Mouse (Mus musculus) hindbrain, embryonic 10.5 days (tissue): Measurements from ENCODE around the gene Eps8l2. TPM values are rescaled to one million over a fixed set of nuclear protein-coding genes. Genes with fewer than 3 reads are reported as not detected.

Experiments used
- DNase-seq: peaks from one replicate; pipeline ENCODE4 v3.0.0-alpha.2; 2017; ENCODE audit warnings: low spot score
- H3K27ac ChIP-seq: fragments of 300-500 bp; sonication (generic); 2 replicates; pipeline ENCODE4 v1.5.1; 2016; ENCODE audit warnings: mild to moderate bottlenecking, moderate library complexity
- H3K27me3 ChIP-seq: fragments of 300-500 bp; sonication (generic); 2 replicates; pipeline ENCODE4 v1.6.1; 2016; ENCODE audit warnings: mild to moderate bottlenecking; ENCODE audit not compliant: poor library complexity, insufficient read depth, severe bottlenecking
- H3K36me3 ChIP-seq: fragments of 300-500 bp; sonication (generic); 2 replicates; pipeline ENCODE4 v1.6.1; 2016; ENCODE audit warnings: mild to moderate bottlenecking, moderate library complexity
- H3K4me1 ChIP-seq: fragments of 300-500 bp; sonication (generic); replicated peaks from 2 replicates; pipeline ENCODE4 v1.6.1; 2016; ENCODE audit warnings: mild to moderate bottlenecking
- H3K4me3 ChIP-seq: fragments of 300-500 bp; sonication (generic); 2 replicates; pipeline ENCODE4 v1.5.1; 2016; ENCODE audit warnings: mild to moderate bottlenecking, moderate library complexity
- H3K9me3 ChIP-seq: fragments of 300-500 bp; sonication (generic); 2 replicates; pipeline ENCODE4 v1.6.1; 2016; ENCODE audit warnings: mild to moderate bottlenecking, moderate library complexity
- WGBS: fragments of 180-500 bp; shearing (Covaris S2); methylation state at CpG from one replicate; pipeline ENCODE4 v1.1.7; 2016; 5-methylcytosine and 5-hydroxymethylcytosine counted together
- polyA plus RNA-seq: library from polyadenylated mRNA; unstranded; fragments of >200 nt; fragmentation: Nextera tagmentation; extraction: Ambion mirVana; gene quantifications from 2 replicates; pipeline ENCODE4 v1.2.1, GENCODE M21; 2016

Gene Eps8l2
- polyA plus RNA-seq, 1 experiment from 2014 or later, result 6.7 TPM

GRCm38 (mm10) chr7:141337716-141338416, 814 bp upstream of the Eps8l2 start:
- peaks cover 32% of the 10 kb centered on the region for H3K4me1 ChIP-seq
- H3K36me3 ChIP-seq, result peaks cover 34% of the 10 kb centered on the region
- H3K4me3 ChIP-seq, result no peak overlapping the region
- no peaks in the 10 kb centered on the region for H3K9me3 ChIP-seq
- no peak for DNase-seq
- 0 out of 2 replicates have a peak overlapping the region, but pooled peaks have one; percentile 3 for H3K27ac ChIP-seq
- H3K27me3 ChIP-seq, result peaks cover 45% of the 10 kb centered on the region
- WGBS, result 77% methylated on average over 3 of the region's 3 CpGs

DNA sequence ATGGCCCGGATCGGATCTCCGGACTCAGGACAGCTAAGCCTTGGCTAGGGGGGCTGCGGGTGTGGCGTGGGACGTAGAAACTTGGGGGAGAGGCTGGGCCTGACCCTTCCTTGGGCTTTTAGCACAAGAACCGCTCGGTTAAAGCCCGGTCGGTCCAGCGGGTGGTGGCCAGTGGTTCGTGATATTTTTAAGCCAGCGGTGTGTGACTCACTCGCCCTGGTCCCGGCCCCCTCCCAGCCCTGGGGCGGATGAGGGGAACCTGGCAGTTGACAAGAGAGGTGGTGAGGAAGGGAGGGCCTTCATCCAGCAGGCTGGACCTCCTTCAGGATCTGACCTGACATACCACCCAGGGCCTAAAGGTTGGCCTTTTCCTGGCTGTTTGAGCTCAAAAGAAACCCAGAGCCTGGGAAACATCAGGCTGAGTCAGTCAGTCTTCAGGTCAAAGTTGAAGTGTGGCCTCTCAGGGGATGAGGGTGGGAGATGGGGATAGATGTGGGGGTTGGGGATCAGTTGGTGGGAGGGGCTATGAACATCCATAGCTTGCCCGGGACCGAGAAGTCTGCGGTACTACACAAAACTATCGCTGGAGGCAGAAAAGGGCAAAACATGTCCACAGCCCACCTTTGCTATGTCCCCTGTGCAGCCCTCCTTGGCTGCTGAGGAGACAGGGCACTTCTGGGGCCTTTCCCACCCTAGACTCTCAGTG, 688 bp downstream of the Eps8l2 start:
- Histone ChIP-seq H3K4me1 (peaks cover 32% of the 10 kb centered on the region), H3K27ac (peak overlapping the region; percentile 64), H3K4me3 (peak overlapping the region; percentile 40), H3K36me3 (peaks cover 19% of the 10 kb centered on the region), H3K9me3 (no peaks in the 10 kb centered on the region), H3K27me3 (peaks cover 45% of the 10 kb centered on the region)
- 34% methylated on average over 20 of the region's 20 CpGs for WGBS
- no peak for DNase-seq

DNA sequence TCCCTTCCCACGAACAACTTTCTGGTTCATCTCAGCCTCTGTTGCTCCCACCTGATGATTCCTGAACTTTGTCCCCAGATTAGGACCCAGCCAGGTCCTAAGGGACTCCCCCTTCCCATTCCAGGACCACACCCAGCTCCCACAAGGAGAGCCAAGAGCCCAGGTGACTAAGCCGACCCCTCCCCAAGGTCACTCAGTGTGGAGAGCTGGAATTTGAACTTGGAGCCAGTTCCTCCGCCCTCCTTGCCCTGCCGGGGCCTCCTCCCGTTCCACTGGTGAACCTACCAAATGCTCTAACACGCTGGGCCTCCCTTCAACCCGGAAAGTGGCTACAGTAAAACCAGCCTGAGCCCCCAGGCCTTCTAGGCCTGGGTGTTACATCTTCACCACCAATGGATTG, 1.3 kb downstream of the Eps8l2 start:
- 82% methylated on average over 7 of the region's 7 CpGs for WGBS
- H3K27ac ChIP-seq, result no peak overlapping the region

DNA sequence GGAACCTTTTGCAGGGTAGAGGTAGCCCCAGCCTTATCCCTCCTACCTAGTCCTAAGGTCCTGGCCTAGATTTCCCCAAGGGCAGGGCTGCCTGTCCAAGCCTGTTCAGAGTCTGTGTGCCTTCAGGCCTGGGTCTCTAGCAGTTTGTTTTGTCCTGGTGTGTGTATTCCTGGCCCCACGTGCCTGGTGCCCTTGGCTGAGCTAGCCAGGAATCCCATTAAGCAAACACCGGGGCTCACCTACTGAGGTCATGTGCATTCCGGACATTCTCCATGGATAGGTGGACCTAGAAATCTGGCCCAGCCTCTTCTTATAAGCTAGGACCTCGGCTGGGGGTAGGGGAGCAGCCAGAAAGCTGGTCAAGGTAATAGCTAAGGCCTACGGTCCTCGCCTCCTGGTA, 1.8 kb downstream of the Eps8l2 start:
- WGBS, result 79% methylated on average over 6 of the region's 6 CpGs
- Histone ChIP-seq H3K27ac (no peak overlapping the region), H3K4me1 (peaks cover 32% of the 10 kb centered on the region), H3K36me3 (peaks cover 9% of the 10 kb centered on the region), H3K4me3 (no peak overlapping the region), H3K27me3 (peaks cover 45% of the 10 kb centered on the region), H3K9me3 (no peaks in the 10 kb centered on the region)
- DNase-seq, result no peak

More for the DNA sequence above, 1.3 kb downstream of the Eps8l2 start:
- DNase-seq, result no peak
- Histone ChIP-seq H3K9me3 (no peaks in the 10 kb centered on the region), H3K36me3 (peaks cover 12% of the 10 kb centered on the region), H3K27me3 (peaks cover 45% of the 10 kb centered on the region), H3K4me1 (peaks cover 32% of the 10 kb centered on the region), H3K4me3 (no peak overlapping the region)

GRCm38 (mm10) chr7:141341689-141342226, 3.1 kb downstream of the Eps8l2 start:
- no peak overlapping the region for H3K4me3 ChIP-seq
- no peaks in the 10 kb centered on the region for H3K36me3 ChIP-seq
- 80% methylated on average over 10 of the region's 10 CpGs for WGBS
- peaks cover 32% of the 10 kb centered on the region for H3K4me1 ChIP-seq
- peaks cover 45% of the 10 kb centered on the region for H3K27me3 ChIP-seq
- no peak for DNase-seq
- no peaks in the 10 kb centered on the region for H3K9me3 ChIP-seq
- H3K27ac ChIP-seq, result no peak overlapping the region

DNA sequence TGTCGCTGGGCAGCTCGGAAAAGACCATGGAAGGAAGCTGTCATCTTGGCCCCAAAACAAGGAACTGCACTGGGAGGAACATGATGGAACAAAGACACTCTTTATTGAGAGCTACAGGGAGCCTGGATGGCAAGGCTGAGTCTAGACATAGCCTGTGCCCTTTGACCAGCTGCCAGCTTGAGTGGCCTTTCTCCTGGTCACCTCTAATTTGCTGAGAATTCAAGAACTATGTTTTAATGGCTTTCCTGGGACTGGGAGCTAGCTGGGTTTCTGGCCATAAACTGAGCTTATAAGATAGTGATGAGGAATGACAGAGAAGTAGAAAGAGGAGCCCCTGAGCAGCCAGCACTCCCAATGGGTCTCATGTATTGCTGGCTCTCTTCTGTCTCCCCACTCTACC, 4.5 kb downstream of the Eps8l2 start:
- Histone ChIP-seq H3K9me3 (no peaks in the 10 kb centered on the region), H3K4me3 (no peak overlapping the region), H3K27me3 (peaks cover 36% of the 10 kb centered on the region), H3K4me1 (peaks cover 22% of the 10 kb centered on the region), H3K27ac (no peak overlapping the region), H3K36me3 (no peaks in the 10 kb centered on the region)
- no peak for DNase-seq
- 50% methylated on average over 2 of the region's 2 CpGs for WGBS

GRCm38 (mm10) chr7:141343696-141344095, 5.0 kb downstream of the Eps8l2 start:
- H3K4me1 ChIP-seq, result peaks cover 17% of the 10 kb centered on the region
- H3K27me3 ChIP-seq, result peaks cover 32% of the 10 kb centered on the region
- no peaks in the 10 kb centered on the region for H3K36me3 ChIP-seq
- H3K27ac ChIP-seq, result no peak overlapping the region
- no peaks in the 10 kb centered on the region for H3K9me3 ChIP-seq
- 74% methylated on average over 7 of the region's 7 CpGs for WGBS
- no peak overlapping the region for H3K4me3 ChIP-seq
- no peak for DNase-seq

DNA sequence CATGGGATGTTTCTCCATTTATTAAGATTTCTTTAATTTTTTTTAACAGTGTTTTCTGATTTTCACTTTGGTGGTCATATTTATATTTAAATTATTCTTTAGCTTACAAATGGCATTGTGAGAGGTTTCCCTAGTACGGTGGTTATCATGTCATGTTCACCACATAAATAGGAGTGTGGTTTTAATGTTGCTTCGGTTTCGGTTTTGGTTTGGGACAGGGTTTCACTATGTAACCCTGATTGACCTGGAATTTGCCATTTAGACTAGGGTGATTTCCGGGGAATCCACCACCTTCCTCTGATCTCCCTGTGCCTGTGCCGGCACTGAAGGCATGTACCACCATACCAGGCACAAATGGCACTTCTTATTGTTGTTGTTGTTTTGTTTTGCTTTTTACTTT, 6.1 kb downstream of the Eps8l2 start:
- Histone ChIP-seq H3K27ac (no peak overlapping the region), H3K36me3 (no peaks in the 10 kb centered on the region), H3K4me1 (peaks cover 9% of the 10 kb centered on the region), H3K27me3 (peaks cover 21% of the 10 kb centered on the region), H3K4me3 (no peak overlapping the region), H3K9me3 (no peaks in the 10 kb centered on the region)
- WGBS, result 92% methylated on average over 5 of the region's 5 CpGs
- DNase-seq, result no peak

DNA sequence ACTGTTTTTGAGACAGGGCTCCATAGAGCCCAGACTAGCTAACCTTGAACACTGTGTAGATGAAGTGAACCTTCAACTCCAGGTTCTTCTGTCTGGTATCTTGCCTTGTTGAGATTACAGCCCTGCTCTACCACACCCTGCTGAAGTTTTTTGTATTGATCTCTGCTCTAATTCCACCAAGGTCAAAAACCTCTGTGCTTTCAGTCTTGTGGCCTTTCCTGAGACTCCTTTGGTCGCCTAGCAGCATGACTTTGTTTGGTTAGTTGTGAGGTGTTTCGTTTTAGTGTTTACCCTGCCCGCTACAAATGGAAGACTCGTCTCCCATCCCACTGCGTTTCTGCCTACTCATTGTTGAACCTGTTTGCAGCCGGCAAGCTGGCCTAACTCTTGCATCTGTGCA, 12.4 kb downstream of the Eps8l2 start:
- no peak for DNase-seq
- no peaks in the 10 kb centered on the region for H3K36me3 ChIP-seq
- peaks cover 5% of the 10 kb centered on the region for H3K4me1 ChIP-seq
- no peak overlapping the region for H3K4me3 ChIP-seq
- H3K27ac ChIP-seq, result no peak overlapping the region
- H3K27me3 ChIP-seq, result peaks cover 3% of the 10 kb centered on the region; the same call in 1 of the 2 replicates
- WGBS, result 80% methylated on average over 6 of the region's 6 CpGs
- no peaks in the 10 kb centered on the region for H3K9me3 ChIP-seq

DNA sequence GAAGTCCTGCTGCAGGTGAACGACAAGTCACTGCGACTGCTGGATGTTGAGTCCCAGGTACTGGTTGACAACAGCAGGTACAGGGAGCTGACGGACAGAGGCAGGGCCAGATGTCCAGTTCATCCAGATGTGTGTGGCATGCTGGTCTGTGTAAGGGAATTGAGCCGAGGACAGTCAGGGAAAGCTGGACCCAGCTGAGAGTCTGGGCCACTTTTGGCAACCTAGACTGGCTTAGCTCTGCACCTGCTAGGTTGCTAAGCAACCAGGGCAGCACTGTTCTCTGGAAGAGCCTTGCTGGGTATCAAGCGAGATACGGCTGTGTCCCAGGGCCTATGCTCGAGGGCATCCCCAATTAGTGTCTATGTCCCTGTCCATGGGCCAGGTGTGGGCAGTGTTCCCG, 16.4 kb downstream of the Eps8l2 start:
- H3K27ac ChIP-seq, result no peak overlapping the region
- 76% methylated on average over 8 of the region's 8 CpGs for WGBS
- H3K4me1 ChIP-seq, result peaks cover 8% of the 10 kb centered on the region
- no peak overlapping the region for H3K4me3 ChIP-seq
- H3K36me3 ChIP-seq, result no peaks in the 10 kb centered on the region
- DNase-seq, result no peak
- no peaks in the 10 kb centered on the region for H3K9me3 ChIP-seq
- peaks cover 13% of the 10 kb centered on the region for H3K27me3 ChIP-seq

DNA sequence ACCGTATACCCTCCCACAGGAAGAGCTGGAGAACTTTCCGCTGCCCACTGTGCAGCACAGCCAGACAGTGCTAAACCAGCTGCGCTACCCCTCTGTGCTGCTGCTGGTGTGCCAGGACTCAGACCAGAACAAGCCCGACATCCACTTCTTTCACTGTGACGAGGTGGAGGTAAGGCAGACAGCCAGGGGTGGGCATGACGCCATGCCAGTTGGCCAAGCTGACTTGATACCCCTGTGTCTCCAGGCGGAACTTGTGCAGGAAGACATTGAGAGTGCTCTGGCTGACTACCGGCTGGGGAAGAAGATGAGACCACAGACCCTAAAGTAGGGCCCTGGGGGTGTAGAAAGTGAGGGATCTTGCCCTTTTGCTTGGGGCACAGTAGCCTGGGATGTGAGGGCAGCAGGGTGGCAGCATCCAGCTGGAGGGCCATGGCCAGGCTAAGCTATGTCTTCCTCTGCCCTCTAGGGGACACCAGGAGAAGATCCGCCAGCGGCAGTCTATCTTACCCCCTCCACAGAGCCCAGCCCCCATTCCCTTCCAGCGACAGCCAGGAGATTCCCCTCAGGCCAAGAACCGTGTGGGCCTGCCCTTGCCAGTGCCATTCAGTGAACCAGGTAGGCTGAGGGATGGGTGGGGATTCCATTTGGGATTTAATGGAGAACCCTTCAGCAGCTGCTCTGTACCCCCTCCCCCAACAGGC, 17.1 kb downstream of the Eps8l2 start:
- Histone ChIP-seq H3K4me1 (peaks cover 10% of the 10 kb centered on the region), H3K4me3 (no peak overlapping the region), H3K9me3 (no peaks in the 10 kb centered on the region), H3K27ac (no peak overlapping the region), H3K27me3 (peaks cover 21% of the 10 kb centered on the region), H3K36me3 (no peaks in the 10 kb centered on the region)
- 59% methylated on average over 12 of the region's 12 CpGs for WGBS
- DNase-seq, result peak; percentile 13

- WGBS, result 77% methylated on average over 14 of the region's 14 CpGs
- Histone ChIP-seq H3K36me3 (no peaks in the 10 kb centered on the region), H3K27ac (no peak overlapping the region), H3K4me1 (peaks cover 18% of the 10 kb centered on the region), H3K4me3 (no peak overlapping the region), H3K27me3 (peaks cover 33% of the 10 kb centered on the region), H3K9me3 (no peaks in the 10 kb centered on the region)
- DNase-seq, result no peak
Observed at GRCm38 (mm10) chr7:141356971-141357370, 18.3 kb downstream of the Eps8l2 start.

DNA sequence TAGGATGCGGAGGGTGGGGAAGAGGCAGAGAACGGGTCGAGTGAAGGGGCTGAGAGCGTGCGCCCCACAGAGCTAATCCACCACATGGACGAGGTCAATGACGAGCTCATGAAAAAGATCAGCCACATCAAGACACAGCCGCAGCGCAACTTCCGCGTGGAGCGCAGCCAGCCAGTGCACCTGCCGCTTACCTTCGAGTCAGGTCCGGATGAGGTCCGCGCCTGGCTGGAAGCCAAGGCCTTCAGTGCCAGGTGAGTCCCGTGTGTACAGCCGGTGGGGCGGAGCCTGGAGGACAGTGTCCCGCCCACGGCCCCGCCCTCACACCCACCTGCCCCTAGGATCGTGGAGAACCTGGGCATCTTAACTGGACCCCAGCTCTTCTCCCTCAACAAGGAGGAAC, 22.8 kb downstream of the Eps8l2 start:
- H3K4me3 ChIP-seq, result no peak overlapping the region; the same call in 1 of the 2 replicates
- peaks cover 45% of the 10 kb centered on the region for H3K27me3 ChIP-seq
- no peaks in the 10 kb centered on the region for H3K36me3 ChIP-seq
- no peak overlapping the region for H3K27ac ChIP-seq
- DNase-seq, result no peak
- H3K9me3 ChIP-seq, result no peaks in the 10 kb centered on the region
- WGBS, result 18% methylated on average over 24 of the region's 24 CpGs
- peaks cover 9% of the 10 kb centered on the region; the same call in 1 of the 2 replicates for H3K4me1 ChIP-seq
